Mouse (Mus musculus) ES-Bruce4 (cell line): ENCODE data around the gene B4galnt1. TPM values are rescaled to one million over a fixed set of nuclear protein-coding genes. Genes with fewer than 3 reads are reported as not detected.

Experiments
- H3K27ac ChIP-seq: 2 replicates; pipeline ENCODE4 v1.5.1; 2012; ENCODE audit warnings: low read length, inconsistent platforms; ENCODE audit not compliant: insufficient read depth
- H3K27me3 ChIP-seq: 2 replicates; pipeline ENCODE4 v1.6.1; 2012; ENCODE audit warnings: mild to moderate bottlenecking, low read length, inconsistent platforms; ENCODE audit not compliant: control insufficient read depth, poor library complexity, insufficient read depth, severe bottlenecking
- H3K36me3 ChIP-seq: 2 replicates; pipeline ENCODE4 v1.6.1; 2012; ENCODE audit warnings: inconsistent platforms, mild to moderate bottlenecking, low read length, moderate library complexity; ENCODE audit not compliant: control insufficient read depth, poor library complexity, insufficient read depth, severe bottlenecking
- H3K4me1 ChIP-seq: one replicate; pipeline ENCODE4 v1.8.1; 2011; ENCODE audit warnings: low read length; ENCODE audit not compliant: control insufficient read depth, insufficient read depth
- H3K4me3 ChIP-seq: 2 replicates; pipeline ENCODE4 v1.5.1; 2011; ENCODE audit warnings: low read depth, mild to moderate bottlenecking, low read length
- H3K9ac ChIP-seq: 2 replicates; pipeline ENCODE4 v1.6.1; 2012; ENCODE audit warnings: low read depth, mild to moderate bottlenecking, inconsistent platforms; ENCODE audit not compliant: poor library complexity, severe bottlenecking
- H3K9me3 ChIP-seq: replicated peaks from 2 replicates; pipeline ENCODE4 v1.6.1; 2012; ENCODE audit warnings: mild to moderate bottlenecking, low read length, inconsistent platforms; ENCODE audit not compliant: control insufficient read depth, poor library complexity, insufficient read depth, severe bottlenecking
- CTCF ChIP-seq: IDR thresholded peaks from one replicate; pipeline ENCODE4 v1.8.1; 2011; ENCODE audit warnings: low read depth, low read length
- EP300 ChIP-seq: IDR thresholded peaks from 2 replicates; pipeline ENCODE4 v1.6.1; 2011; ENCODE audit warnings: low read depth, low read length; ENCODE audit not compliant: insufficient read depth
- POLR2A ChIP-seq: IDR thresholded peaks from one replicate; pipeline ENCODE4 v1.8.1; 2011; ENCODE audit warnings: low read length; ENCODE audit not compliant: insufficient read depth
- polyA plus RNA-seq: library from polyadenylated mRNA; stranded (reverse); fragments of >200 nt; gene quantifications from 2 replicates; pipeline ENCODE4 v1.2.4, GENCODE M21; 2011; ENCODE audit warnings: low read depth; ENCODE audit not compliant: missing spikeins, insufficient read depth, insufficient read length

Gene B4galnt1
- polyA plus RNA-seq, 1 experiment, result 7.7 TPM

DNA sequence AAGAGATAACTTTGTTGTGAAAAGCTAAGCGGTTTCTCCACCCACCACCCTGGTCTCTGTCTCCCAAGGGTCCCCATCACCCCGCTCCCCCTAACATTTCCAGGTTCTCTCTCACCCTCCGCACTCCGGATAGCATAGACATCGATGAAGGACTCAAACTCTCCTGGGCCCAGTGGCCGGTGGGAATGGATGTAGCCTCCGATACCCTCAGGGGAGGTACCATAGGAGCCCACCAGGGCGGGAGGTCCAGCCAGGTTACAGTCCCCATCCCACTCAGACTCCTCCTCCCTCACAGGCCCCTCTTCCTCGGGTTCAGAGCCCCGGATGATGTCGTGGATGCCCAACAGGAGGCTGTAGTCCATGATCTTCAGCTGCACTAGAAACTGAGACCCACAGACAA lies 34.4 kb downstream of the B4galnt1 start:
- peaks cover 14% of the 10 kb centered on the region for H3K36me3 ChIP-seq
- no peak overlapping the region for H3K9ac ChIP-seq

DNA sequence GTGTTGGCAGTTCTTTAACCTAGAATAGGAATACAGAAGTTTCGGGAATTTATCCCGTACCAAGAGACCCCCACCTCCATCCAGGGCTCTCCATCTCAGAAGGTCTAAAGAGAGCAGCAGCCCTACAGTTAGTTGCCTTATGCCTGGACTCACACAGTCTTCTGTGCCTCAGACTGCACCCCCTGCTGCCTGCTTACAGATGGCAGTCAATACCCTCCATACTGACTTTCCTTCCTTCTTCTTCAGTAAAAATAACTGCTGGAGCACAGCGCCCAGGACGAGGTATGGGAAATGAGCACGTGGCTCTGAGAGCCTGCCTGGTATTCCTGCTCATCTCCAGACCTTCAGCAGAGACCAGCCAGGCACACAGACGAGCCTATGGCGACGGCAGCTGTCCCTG lies 35.3 kb downstream of the B4galnt1 start:
- Histone ChIP-seq H3K27me3 (no peaks in the 10 kb centered on the region), H3K4me1 (peaks cover 2% of the 10 kb centered on the region), H3K9ac (no peak overlapping the region), H3K27ac (no peak overlapping the region), H3K36me3 (peaks cover 18% of the 10 kb centered on the region), H3K4me3 (no peak overlapping the region), H3K9me3 (no peaks in the 10 kb centered on the region)
- TF ChIP-seq POLR2A (no peak), EP300 (no peak), CTCF (no peak)

More for the DNA sequence above, 34.4 kb downstream of the B4galnt1 start:
- TF ChIP-seq POLR2A (no peak), EP300 (no peak), CTCF (no peak)
- H3K4me1 ChIP-seq, result peaks cover 2% of the 10 kb centered on the region
- no peaks in the 10 kb centered on the region for H3K27me3 ChIP-seq
- H3K9me3 ChIP-seq, result no peaks in the 10 kb centered on the region
- no peak overlapping the region for H3K27ac ChIP-seq
- H3K4me3 ChIP-seq, result no peak overlapping the region

DNA sequence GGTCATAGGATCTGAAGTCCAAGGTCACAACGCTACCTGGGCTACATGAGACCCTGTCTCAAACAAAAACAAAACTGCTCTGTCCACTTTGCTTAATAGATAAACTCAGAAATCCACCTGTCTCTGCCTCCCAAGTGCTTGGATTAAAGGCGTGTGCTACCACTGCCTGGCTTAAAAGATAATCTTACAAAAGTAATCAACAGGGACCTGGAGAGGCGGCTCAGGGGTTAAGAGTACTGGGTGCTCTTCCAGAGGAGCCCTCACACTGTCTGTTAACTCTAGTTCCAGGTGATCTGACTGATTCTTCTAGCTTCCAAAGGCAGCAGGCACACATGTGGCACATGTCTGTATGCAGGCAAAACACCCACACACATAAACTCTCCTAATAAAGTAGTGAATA lies 38.1 kb downstream of the B4galnt1 start:
- no peak overlapping the region for H3K27ac ChIP-seq
- no peaks in the 10 kb centered on the region for H3K4me1 ChIP-seq
- peaks cover 30% of the 10 kb centered on the region for H3K36me3 ChIP-seq

DNA sequence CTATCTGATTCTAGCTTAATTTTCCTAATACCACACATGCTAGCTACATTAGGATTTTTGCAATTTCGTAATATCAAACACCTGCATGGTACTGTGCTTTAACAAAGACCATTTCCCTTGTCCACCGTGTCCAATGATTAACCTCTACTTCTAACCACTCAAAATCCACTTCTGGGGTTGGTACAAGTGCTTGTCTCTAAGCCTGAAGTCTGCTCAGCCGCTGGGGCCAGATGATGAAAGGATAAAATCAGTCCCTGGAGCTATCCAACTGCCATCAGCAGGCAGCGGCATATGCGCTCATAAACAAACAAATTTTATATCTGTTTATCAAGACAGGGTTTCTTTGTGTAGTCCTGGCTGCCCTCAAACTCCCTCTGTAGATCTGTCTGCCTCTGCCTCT lies 39.6 kb downstream of the B4galnt1 start:
- H3K27me3 ChIP-seq, result no peaks in the 10 kb centered on the region
- H3K9me3 ChIP-seq, result no peaks in the 10 kb centered on the region
- TF ChIP-seq POLR2A, result no peak
- TF ChIP-seq EP300, result no peak
- no peak for TF ChIP-seq CTCF
- H3K4me3 ChIP-seq, result no peak overlapping the region
- H3K27ac ChIP-seq, result no peak overlapping the region
- no peak overlapping the region for H3K9ac ChIP-seq
- peaks cover 22% of the 10 kb centered on the region for H3K36me3 ChIP-seq
- H3K4me1 ChIP-seq, result no peaks in the 10 kb centered on the region

More for the DNA sequence above, 38.1 kb downstream of the B4galnt1 start:
- no peak overlapping the region for H3K4me3 ChIP-seq
- no peaks in the 10 kb centered on the region for H3K27me3 ChIP-seq
- no peaks in the 10 kb centered on the region for H3K9me3 ChIP-seq
- TF ChIP-seq POLR2A (no peak), EP300 (no peak), CTCF (no peak)
- no peak overlapping the region for H3K9ac ChIP-seq

- H3K4me1 ChIP-seq, result peaks cover under 1% of the 10 kb centered on the region
- no peak for TF ChIP-seq EP300
- TF ChIP-seq POLR2A, result no peak
- TF ChIP-seq CTCF, result no peak
- peaks cover 22% of the 10 kb centered on the region for H3K36me3 ChIP-seq
- H3K9me3 ChIP-seq, result no peaks in the 10 kb centered on the region
- H3K9ac ChIP-seq, result no peak overlapping the region
- no peaks in the 10 kb centered on the region for H3K27me3 ChIP-seq
- H3K27ac ChIP-seq, result no peak overlapping the region
- no peak overlapping the region for H3K4me3 ChIP-seq
Measured at GRCm38 (mm10) chr10:127205373-127205772, 40.3 kb downstream of the B4galnt1 start.

DNA sequence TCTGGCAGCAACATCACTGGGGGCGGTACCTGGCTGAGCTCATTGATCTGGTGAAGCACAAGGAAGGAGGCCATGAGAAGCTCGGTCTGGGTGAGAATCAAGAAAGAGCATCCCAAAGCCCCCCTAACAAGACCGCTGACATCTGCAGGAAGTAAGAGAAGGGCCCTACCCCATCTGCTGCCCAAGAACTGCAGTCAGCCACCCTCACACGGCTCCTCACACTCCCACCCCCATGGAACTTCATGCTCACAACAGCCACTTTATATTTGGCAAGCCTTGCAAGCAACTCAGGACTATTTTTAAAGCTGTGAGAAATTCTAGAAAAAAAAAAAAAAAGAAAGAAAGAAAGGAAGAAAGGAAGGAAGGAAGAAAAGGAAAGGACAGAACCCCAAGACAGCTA lies 43.9 kb downstream of the B4galnt1 start:
- peaks cover 20% of the 10 kb centered on the region for H3K36me3 ChIP-seq
- peaks cover 4% of the 10 kb centered on the region for H3K4me1 ChIP-seq
- no peak overlapping the region for H3K4me3 ChIP-seq
- TF ChIP-seq EP300 (no peak), CTCF (no peak), POLR2A (no peak)
- H3K27me3 ChIP-seq, result no peaks in the 10 kb centered on the region
- no peak overlapping the region for H3K9ac ChIP-seq
- H3K9me3 ChIP-seq, result no peaks in the 10 kb centered on the region
- H3K27ac ChIP-seq, result no peak overlapping the region
